Comparison of ENCODE assay signal across 8 mouse cellular contexts in genomic region chrX:11629906-11630305, GRCm38 (mm10).
A peak's percentile ranks its signal among the peaks of the same experiment; 100 is the strongest.
DNase-seq lines count a peak whose midpoint lies in the region; ATAC-seq and TF ChIP-seq lines count a peak whose summit lies in the region.

No protein-coding gene starts in this region.

- H3K27ac ChIP-seq in layer of hippocampus, adult 2 months = no peak overlapping the region
- no peak overlapping the region for H3K27ac ChIP-seq in MEL (ENCODE audit: control insufficient read depth, low read depth, low read length)
- H3K27ac ChIP-seq in forebrain, embryonic 16.5 days (ENCODE audit: low read length) = no peak overlapping the region

- DNase-seq in layer of hippocampus, adult 2 months (ENCODE audit: low spot score in 2 of 2) = no peak
- no peak for DNase-seq in layer of hippocampus, postnatal 36 days
- DNase-seq in MEL (ENCODE audit: low read depth, low spot score) = peak; percentile 66
- DNase-seq in cerebellum, adult 9-10 months = peak; percentile 31
- DNase-seq in induced T-regulatory cell, adult 2 months (ENCODE audit: low read depth) = peak; percentile 59
- peak; percentile 42 for DNase-seq in skeletal muscle tissue, adult 2 months (ENCODE audit: low read depth, low spot score)
- DNase-seq in neural tube, embryonic 10.5 days (ENCODE audit: extremely low spot score, low spot score) = no peak

- H3K79me2 ChIP-seq in MEL (ENCODE audit: control insufficient read depth, insufficient read depth, low read length, poor library complexity) = no peaks in the 10 kb centered on the region

- TF ChIP-seq EP300 in MEL (IDR thresholded peaks at IDR 0.05; ENCODE audit: low read depth in 1 of 2, low read length in 2 of 2) = no peak

- no peak for TF ChIP-seq POLR2A in MEL (IDR thresholded peaks at IDR 0.05; ENCODE audit: control insufficient read depth in 1 of 2, insufficient read depth in 1 of 2, low read depth in 1 of 2, low read length in 2 of 2, poor library complexity in 1 of 2)

- H3K4me2 ChIP-seq in forebrain, embryonic 16.5 days (ENCODE audit: low read length) = no peak overlapping the region

- no peak for ATAC-seq in forebrain, embryonic 16.5 days

- no peaks in the 10 kb centered on the region for H3K9me3 ChIP-seq in MEL (replicated peaks; ENCODE audit: insufficient read depth, low read length)
- H3K9me3 ChIP-seq in forebrain, embryonic 16.5 days (ENCODE audit: control insufficient read depth, low read length) = no peaks in the 10 kb centered on the region

- H3K4me1 ChIP-seq in MEL (ENCODE audit: control insufficient read depth in 1 of 2, insufficient read depth in 2 of 2, low read length in 2 of 2) = peaks cover 0 to 14% of the 10 kb centered on the region in 2 experiments; a peak in 2 of 4 replicates
- peaks cover 10% of the 10 kb centered on the region; the same call in 1 of the 2 replicates for H3K4me1 ChIP-seq in forebrain, embryonic 16.5 days (replicated peaks; ENCODE audit: control insufficient read depth, insufficient read depth, low read length)

- 30% methylated on average over 1 of the region's 1 CpGs for WGBS in forebrain, embryonic 16.5 days

- H3K4me3 ChIP-seq in layer of hippocampus, adult 2 months = no peak overlapping the region
- no peak overlapping the region for H3K4me3 ChIP-seq in MEL (ENCODE audit: control insufficient read depth in 1 of 2, insufficient read depth in 1 of 2, low read depth in 2 of 2, low read length in 2 of 2)
- no peak overlapping the region for H3K4me3 ChIP-seq in forebrain, embryonic 16.5 days (replicated peaks; ENCODE audit: low read length)

- peaks cover 0 to 3% of the 10 kb centered on the region in 2 experiments; a peak in 2 of 4 replicates for H3K27me3 ChIP-seq in MEL (ENCODE audit: control insufficient read depth in 1 of 2, insufficient read depth in 2 of 2, low read length in 2 of 2)
- H3K27me3 ChIP-seq in forebrain, embryonic 16.5 days (replicated peaks; ENCODE audit: control insufficient read depth, insufficient read depth, low read length) = no peaks in the 10 kb centered on the region

- TF ChIP-seq RAD21 in MEL (IDR thresholded peaks at IDR 0.05; ENCODE audit: low read depth, low read length) = peak; percentile 91

- peak; percentile 66 for TF ChIP-seq CTCF in layer of hippocampus, adult 2 months (conservative IDR thresholded peaks at IDR 0.05)
- TF ChIP-seq CTCF in MEL (IDR thresholded peaks at IDR 0.05 in 2 of 3, conservative IDR thresholded peaks at IDR 0.05 in 1 of 3; ENCODE audit: control insufficient read depth in 1 of 3, insufficient read depth in 1 of 3, low read depth in 2 of 3, low read length in 3 of 3, poor library complexity in 1 of 3, severe bottlenecking in 1 of 3) = peak; percentile 49 to 76 (median 76)

- peaks cover 0 to 7% of the 10 kb centered on the region in 2 experiments; a peak in 2 of 4 replicates for H3K36me3 ChIP-seq in MEL (ENCODE audit: control insufficient read depth in 1 of 2, insufficient read depth in 2 of 2, low read length in 2 of 2)
- no peaks in the 10 kb centered on the region for H3K36me3 ChIP-seq in forebrain, embryonic 16.5 days (ENCODE audit: control insufficient read depth, insufficient read depth)

- H3K9ac ChIP-seq in MEL (ENCODE audit: control insufficient read depth, low read depth, low read length, poor library complexity, severe bottlenecking) = no peak overlapping the region
- H3K9ac ChIP-seq in forebrain, embryonic 16.5 days (replicated peaks; ENCODE audit: low read depth, low read length) = no peak overlapping the region

TF ChIP-seq in MEL, 35 proteins besides CTCF, POLR2A, EP300 and RAD21:
- TF ChIP-seq USF2 (IDR thresholded peaks at IDR 0.05; ENCODE audit: borderline replicate concordance in 1 of 2, insufficient read depth in 1 of 2, low read depth in 1 of 2, low read length in 2 of 2) (no peak), SIN3A (IDR thresholded peaks at IDR 0.05; ENCODE audit: low read length) (0 out of 2 replicates have a peak, but pooled peaks have one; percentile 18), ZC3H11A (IDR thresholded peaks at IDR 0.05; ENCODE audit: low read depth, low read length) (peak; percentile 90), MYB (IDR thresholded peaks at IDR 0.05; ENCODE audit: low read depth, low read length) (0 out of 2 replicates have a peak, but pooled peaks have one; percentile 22), MYC (IDR thresholded peaks at IDR 0.05; ENCODE audit: low read depth, low read length) (no peak), SMC3 (IDR thresholded peaks at IDR 0.05; ENCODE audit: low read depth, low read length) (peak; percentile 83)

Comparison
In these comparisons a context has a peak if more than half of its experiments do, and no peak if none do; other contexts are left out.
1. DNase-seq: peak in MEL (single experiment), cerebellum, adult 9-10 months (single experiment), induced T-regulatory cell, adult 2 months (single experiment) and skeletal muscle tissue, adult 2 months (single experiment); none in layer of hippocampus, adult 2 months (0 of 2), layer of hippocampus, postnatal 36 days (0 of 2) and neural tube, embryonic 10.5 days (single experiment).